Mouse (Mus musculus): ENCODE data around the gene Tdrd7.

GRCm38 (mm10) chr4:45953025-45953919 is 11.9 kb upstream of the Tdrd7 start:
- no peak for TF ChIP-seq CTCF (IDR thresholded peaks at IDR 0.05; ENCODE audit: insufficient read depth, low read length)
- no peak for TF ChIP-seq POLR2A (IDR thresholded peaks at IDR 0.05; ENCODE audit: borderline replicate concordance, extremely low read depth, low read depth, low read length)

All from lung, adult 2 months (tissue).